Mouse (Mus musculus) forebrain, embryonic 14.5 days (tissue): ENCODE data around the gene Dtx2. TPM values are rescaled to one million over a fixed set of nuclear protein-coding genes. Genes with fewer than 3 reads are reported as not detected.
A peak's percentile ranks its signal among the peaks of the same experiment; 100 is the strongest.

Source experiments
- ATAC-seq: fragments of 200-750 bp; cut with Nextera tagmentation; 2 replicates; pipeline ENCODE4 v1.8.0; 2017; ENCODE audit warnings: mild to moderate bottlenecking, moderate library complexity
- DNase-seq: peaks from one replicate; pipeline ENCODE4 v3.0.0-alpha.2; 2015; ENCODE audit warnings: low spot score
- H3K27ac ChIP-seq: fragments of 300-500 bp; sonication (generic); 2 replicates; pipeline ENCODE4 v1.5.1; 2014; ENCODE audit warnings: low read depth, mild to moderate bottlenecking, control low read depth, low read length, moderate library complexity
- H3K27me3 ChIP-seq: fragments of 300-500 bp; sonication (generic); replicated peaks from 2 replicates; pipeline ENCODE4 v1.6.1; 2014; ENCODE audit warnings: low read length, control low read depth, mixed read lengths; ENCODE audit not compliant: control insufficient read depth, insufficient read depth
- H3K36me3 ChIP-seq: fragments of 300-500 bp; sonication (generic); 2 replicates; pipeline ENCODE4 v1.6.1; 2014; ENCODE audit warnings: low read length, control low read depth; ENCODE audit not compliant: control insufficient read depth, insufficient read depth
- H3K4me1 ChIP-seq: fragments of 300-500 bp; sonication (generic); 2 replicates; pipeline ENCODE4 v1.6.1; 2014; ENCODE audit warnings: antibody characterized with exemption, low read length, control low read depth; ENCODE audit not compliant: control insufficient read depth, insufficient read depth
- H3K4me2 ChIP-seq: fragments of 300-500 bp; sonication (generic); 2 replicates; pipeline ENCODE4 v1.6.1; 2014; ENCODE audit warnings: mild to moderate bottlenecking, control low read depth, low read length
- H3K4me3 ChIP-seq: fragments of 300-500 bp; sonication (generic); 2 replicates; pipeline ENCODE4 v1.5.1; 2014; ENCODE audit warnings: low read depth, low read length, control low read depth
- H3K9ac ChIP-seq: fragments of 300-500 bp; sonication (generic); 2 replicates; pipeline ENCODE4 v1.6.1; 2014; ENCODE audit warnings: mild to moderate bottlenecking, low read length, control low read depth, moderate library complexity
- H3K9me3 ChIP-seq: fragments of 300-500 bp; sonication (generic); replicated peaks from 2 replicates; pipeline ENCODE4 v1.6.1; 2016; ENCODE audit warnings: low read length, control low read depth, mixed read lengths; ENCODE audit not compliant: control insufficient read depth
- WGBS: fragments of 180-500 bp; shearing (Covaris S2); extraction: QIAGEN DNeasy Blood & Tissue Kit; methylation state at CpG from one replicate; pipeline ENCODE4 v1.1.7; 2014; 5-methylcytosine and 5-hydroxymethylcytosine counted together
- polyA plus RNA-seq: library from polyadenylated mRNA; unstranded; fragments of >200 nt; fragmentation: Nextera tagmentation; extraction: Ambion mirVana; gene quantifications from 2 replicates; pipeline ENCODE4 v1.2.1, GENCODE M21; 2014

Dtx2 gene
- polyA plus RNA-seq, 1 experiment from 2014 or later: 24.9 TPM

GRCm38 (mm10) chr5:135966866-135967265, 27.7 kb upstream of the Dtx2 start:
- Histone ChIP-seq H3K27ac (no peak overlapping the region), H3K36me3 (no peaks in the 10 kb centered on the region), H3K4me1 (peaks cover 8% of the 10 kb centered on the region; the same call in 1 of the 2 replicates), H3K27me3 (no peaks in the 10 kb centered on the region), H3K9ac (no peak overlapping the region), H3K9me3 (no peaks in the 10 kb centered on the region), H3K4me2 (no peak overlapping the region), H3K4me3 (no peak overlapping the region)
- no peak for DNase-seq
- 67% methylated on average over 9 of the region's 9 CpGs for WGBS
- ATAC-seq: no peak

GRCm38 (mm10) chr5:135968781-135969180, 25.8 kb upstream of the Dtx2 start:
- no peaks in the 10 kb centered on the region for H3K27me3 ChIP-seq
- 64% methylated on average over 1 of the region's 1 CpGs for WGBS
- H3K27ac ChIP-seq: no peak overlapping the region
- no peaks in the 10 kb centered on the region for H3K36me3 ChIP-seq
- DNase-seq: peak; percentile 39
- H3K4me1 ChIP-seq: 0 out of 2 replicates have a peak, but pooled peaks cover 4% of the 10 kb centered on the region
- no peak overlapping the region for H3K4me3 ChIP-seq
- no peak overlapping the region for H3K4me2 ChIP-seq
- no peaks in the 10 kb centered on the region for H3K9me3 ChIP-seq
- no peak for ATAC-seq
- no peak overlapping the region for H3K9ac ChIP-seq

- H3K4me2 ChIP-seq: no peak overlapping the region
- DNase-seq (no peak), ATAC-seq (no peak)
- no peak overlapping the region for H3K9ac ChIP-seq
- H3K9me3 ChIP-seq: no peaks in the 10 kb centered on the region
- no peak overlapping the region for H3K27ac ChIP-seq
- H3K27me3 ChIP-seq: no peaks in the 10 kb centered on the region
- 0 out of 2 replicates have a peak, but pooled peaks cover 4% of the 10 kb centered on the region for H3K4me1 ChIP-seq
- H3K36me3 ChIP-seq: no peaks in the 10 kb centered on the region
- 83% methylated on average over 6 of the region's 6 CpGs for WGBS
- no peak overlapping the region for H3K4me3 ChIP-seq
Observed at GRCm38 (mm10) chr5:135970247-135970646, 24.4 kb upstream of the Dtx2 start.

- Histone ChIP-seq H3K9me3 (no peaks in the 10 kb centered on the region), H3K36me3 (no peaks in the 10 kb centered on the region), H3K27me3 (no peaks in the 10 kb centered on the region), H3K4me3 (no peak overlapping the region), H3K4me1 (no peaks in the 10 kb centered on the region), H3K9ac (no peak overlapping the region), H3K4me2 (no peak overlapping the region), H3K27ac (no peak overlapping the region)
- 91% methylated on average over 7 of the region's 7 CpGs for WGBS
- DNase-seq (no peak), ATAC-seq (no peak)
Observed at GRCm38 (mm10) chr5:135971876-135972275, 22.7 kb upstream of the Dtx2 start.

GRCm38 (mm10) chr5:135974365-135974764, 20.2 kb upstream of the Dtx2 start, which contains the start of gene Ssc4d:
Gene Ssc4d, minus strand, starts transcription at chr5:135974531.
- Histone ChIP-seq H3K27ac (no peak within 1 kb of the TSS), H3K4me2 (no peak within 1 kb of the TSS), H3K36me3 (no peaks in the 10 kb centered on the region), H3K9ac (peak within 1 kb of the TSS; percentile 3; the same call in 1 of the 2 replicates), H3K27me3 (no peaks in the 10 kb centered on the region), H3K4me3 (no peak within 1 kb of the TSS), H3K4me1 (no peaks in the 10 kb centered on the region), H3K9me3 (no peaks in the 10 kb centered on the region)
- 14% methylated on average over 9 of the region's 9 CpGs for WGBS
- DNase-seq: no peak
- no peak for ATAC-seq

- ATAC-seq: no peak
- Histone ChIP-seq H3K4me2 (no peak overlapping the region), H3K9ac (no peak overlapping the region), H3K4me3 (no peak overlapping the region), H3K36me3 (no peaks in the 10 kb centered on the region), H3K27me3 (no peaks in the 10 kb centered on the region), H3K27ac (no peak overlapping the region), H3K4me1 (no peaks in the 10 kb centered on the region), H3K9me3 (no peaks in the 10 kb centered on the region)
- no peak for DNase-seq
- WGBS: 94% methylated on average over 8 of the region's 8 CpGs
Observed at GRCm38 (mm10) chr5:135975893-135976668, 18.5 kb upstream of the Dtx2 start.

- no peak for DNase-seq
- Histone ChIP-seq H3K27me3 (no peaks in the 10 kb centered on the region), H3K9me3 (no peaks in the 10 kb centered on the region), H3K36me3 (no peaks in the 10 kb centered on the region), H3K4me3 (no peak overlapping the region), H3K4me1 (no peaks in the 10 kb centered on the region), H3K4me2 (no peak overlapping the region), H3K9ac (no peak overlapping the region), H3K27ac (no peak overlapping the region)
- WGBS: 70% methylated on average over 5 of the region's 5 CpGs
- no peak for ATAC-seq
Observed at GRCm38 (mm10) chr5:135979381-135979780, 15.2 kb upstream of the Dtx2 start.

- ATAC-seq (no peak), DNase-seq (no peak)
- H3K9ac ChIP-seq: no peak within 1 kb of the TSS
- H3K4me1 ChIP-seq: no peaks in the 10 kb centered on the region
- H3K9me3 ChIP-seq: no peaks in the 10 kb centered on the region
- WGBS: 79% methylated on average over 8 of the region's 8 CpGs
- no peaks in the 10 kb centered on the region for H3K27me3 ChIP-seq
- no peak within 1 kb of the TSS for H3K4me2 ChIP-seq
- no peak within 1 kb of the TSS for H3K27ac ChIP-seq
- no peak within 1 kb of the TSS for H3K4me3 ChIP-seq
- H3K36me3 ChIP-seq: no peaks in the 10 kb centered on the region
Observed at GRCm38 (mm10) chr5:135979904-135980303, 14.7 kb upstream of the Dtx2 start, which contains the start of gene Zp3. Gene Zp3, plus strand, starts transcription at chr5:135980099.

GRCm38 (mm10) chr5:135982398-135982797, 12.2 kb upstream of the Dtx2 start:
- 39% methylated on average over 6 of the region's 6 CpGs for WGBS
- H3K4me3 ChIP-seq: no peak overlapping the region
- H3K27me3 ChIP-seq: no peaks in the 10 kb centered on the region
- H3K4me1 ChIP-seq: no peaks in the 10 kb centered on the region
- ATAC-seq: no peak
- H3K9me3 ChIP-seq: no peaks in the 10 kb centered on the region
- H3K36me3 ChIP-seq: no peaks in the 10 kb centered on the region
- peak; percentile 63 for DNase-seq
- no peak overlapping the region for H3K4me2 ChIP-seq
- H3K9ac ChIP-seq: no peak overlapping the region
- no peak overlapping the region for H3K27ac ChIP-seq
